Mouse (Mus musculus): Measurements from ENCODE around the gene Rpf1.

- TF ChIP-seq CTCF (IDR thresholded peaks at IDR 0.05; ENCODE audit: low read depth) (no peak), EP300 (IDR thresholded peaks at IDR 0.05; ENCODE audit: low read depth) (no peak)
Measured at GRCm38 (mm10) chr3:146494941-146495340, 26.3 kb downstream of the Rpf1 start.
